Mouse (Mus musculus) kidney, adult 2 months (tissue): ENCODE measurements around the gene Yipf2.

Source experiments
- CTCF ChIP-seq: fragments of 200-500 bp; conservative IDR thresholded peaks from 2 replicates; pipeline ENCODE4 v1.5.1; 2011; ENCODE audit warnings: low read depth, mild to moderate bottlenecking, control low read depth, low read length, moderate library complexity, mixed read lengths; ENCODE audit not compliant: insufficient read depth, insufficient read length
- POLR2A ChIP-seq: fragments of 200-500 bp; IDR thresholded peaks from one replicate; pipeline ENCODE4 v1.6.1; 2011; ENCODE audit warnings: low read depth, low read length, control low read depth

GRCm38 (mm10) chr9:21564420-21564819 is 28.2 kb downstream of the Yipf2 start:
- no peak for TF ChIP-seq CTCF
- TF ChIP-seq POLR2A, result no peak
